Mouse (Mus musculus): ENCODE measurements around the gene Fastk. TPM values are rescaled to one million over a fixed set of nuclear protein-coding genes. Genes with fewer than 3 reads are reported as not detected.
A peak's percentile ranks its signal among the peaks of the same experiment; 100 is the strongest.
"Not testable (repeated sequence)": the region's sequence is repeated elsewhere in the genome, so short reads cannot be mapped to it uniquely, and the experiment has no call there.

The Fastk gene
- polyA plus RNA-seq, 1 experiment from 2014 or later: 143 TPM

DNA sequence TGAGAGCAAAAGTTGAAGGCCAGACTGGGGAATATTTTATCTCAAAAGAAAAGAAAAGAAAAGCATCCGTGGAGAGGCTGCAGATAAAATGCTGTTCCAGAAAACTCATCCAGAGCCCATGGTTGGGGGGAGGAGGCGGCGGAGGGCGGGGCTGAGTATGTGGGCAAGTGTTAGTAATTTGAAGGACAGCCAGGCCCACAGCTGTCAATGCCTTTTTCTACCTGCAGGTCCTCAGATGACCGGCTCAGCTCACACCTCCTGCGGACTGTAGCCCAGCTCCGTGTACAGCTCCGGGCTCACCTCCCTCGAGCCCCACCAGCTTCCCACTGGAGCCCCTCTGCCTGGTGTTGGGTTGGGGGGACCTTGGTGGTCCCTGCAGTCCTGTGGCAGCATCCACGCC, 45.4 kb downstream of the Fastk start:
- Histone ChIP-seq H3K9ac (replicated peaks; ENCODE audit: low read length) (no peak overlapping the region), H3K36me3 (ENCODE audit: insufficient read depth, low read length) (peaks cover 5% of the 10 kb centered on the region), H3K4me3 (ENCODE audit: low read length) (no peak overlapping the region), H3K27me3 (ENCODE audit: insufficient read depth, low read length) (no peaks in the 10 kb centered on the region), H3K4me2 (replicated peaks; ENCODE audit: low read depth, low read length) (no peak overlapping the region), H3K9me3 (ENCODE audit: low read length) (no peaks in the 10 kb centered on the region), H3K27ac (ENCODE audit: low read length) (no peak overlapping the region), H3K4me1 (ENCODE audit: insufficient read depth, low read length) (peaks cover 5% of the 10 kb centered on the region; the same call in 1 of the 2 replicates)
- no peak for ATAC-seq (ENCODE audit: low FRiP score, low TSS enrichment)
- WGBS: 89% methylated on average over 10 of the region's 10 CpGs

DNA sequence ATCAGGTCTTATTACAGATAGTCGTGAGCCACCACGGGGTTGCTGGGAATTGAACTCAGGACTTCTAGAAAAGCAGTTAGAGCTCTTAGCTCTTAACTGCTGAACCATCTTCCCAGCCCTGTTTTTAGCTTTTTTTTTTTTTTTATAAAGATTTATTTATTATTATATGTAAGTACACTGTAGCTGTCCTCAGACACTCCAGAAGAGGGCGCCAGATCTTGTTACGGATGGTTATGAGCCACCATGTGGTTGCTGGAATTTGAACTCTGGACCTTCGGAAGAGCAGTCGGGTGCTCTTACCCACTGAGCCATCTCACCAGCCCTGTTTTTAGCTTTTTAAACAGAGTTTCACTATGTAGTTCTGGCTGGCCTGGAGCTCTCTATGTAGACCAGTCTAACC, 48.8 kb downstream of the Fastk start:
- not testable (repeated sequence) for H3K9ac ChIP-seq (replicated peaks; ENCODE audit: low read length); H3K27me3 ChIP-seq (ENCODE audit: insufficient read depth, low read length); ATAC-seq (ENCODE audit: low FRiP score, low TSS enrichment); H3K4me3 ChIP-seq (ENCODE audit: low read length); H3K27ac ChIP-seq (ENCODE audit: low read length); H3K4me1 ChIP-seq (ENCODE audit: insufficient read depth, low read length); H3K4me2 ChIP-seq (replicated peaks; ENCODE audit: low read depth, low read length); H3K36me3 ChIP-seq (ENCODE audit: insufficient read depth, low read length); H3K9me3 ChIP-seq (ENCODE audit: low read length)
- WGBS: 90% methylated on average over 6 of the region's 6 CpGs

- Histone ChIP-seq H3K36me3 (ENCODE audit: insufficient read depth, low read length) (no peaks in the 10 kb centered on the region), H3K4me2 (replicated peaks; ENCODE audit: low read depth, low read length) (peak overlapping the region; percentile 53), H3K4me3 (ENCODE audit: low read length) (peak overlapping the region; percentile 58), H3K9me3 (ENCODE audit: low read length) (no peaks in the 10 kb centered on the region), H3K4me1 (ENCODE audit: insufficient read depth, low read length) (peaks cover 16% of the 10 kb centered on the region; the same call in 1 of the 2 replicates), H3K27ac (ENCODE audit: low read length) (peak overlapping the region; percentile 54), H3K27me3 (ENCODE audit: insufficient read depth, low read length) (no peaks in the 10 kb centered on the region), H3K9ac (replicated peaks; ENCODE audit: low read length) (peak overlapping the region; percentile 76)
- under 1% methylated on average over 36 of the region's 36 CpGs for WGBS
- peak; percentile 97 for ATAC-seq (ENCODE audit: low FRiP score, low TSS enrichment)
Observed at GRCm38 (mm10) chr5:24394165-24394894, 50.8 kb downstream of the Fastk start.

DNA sequence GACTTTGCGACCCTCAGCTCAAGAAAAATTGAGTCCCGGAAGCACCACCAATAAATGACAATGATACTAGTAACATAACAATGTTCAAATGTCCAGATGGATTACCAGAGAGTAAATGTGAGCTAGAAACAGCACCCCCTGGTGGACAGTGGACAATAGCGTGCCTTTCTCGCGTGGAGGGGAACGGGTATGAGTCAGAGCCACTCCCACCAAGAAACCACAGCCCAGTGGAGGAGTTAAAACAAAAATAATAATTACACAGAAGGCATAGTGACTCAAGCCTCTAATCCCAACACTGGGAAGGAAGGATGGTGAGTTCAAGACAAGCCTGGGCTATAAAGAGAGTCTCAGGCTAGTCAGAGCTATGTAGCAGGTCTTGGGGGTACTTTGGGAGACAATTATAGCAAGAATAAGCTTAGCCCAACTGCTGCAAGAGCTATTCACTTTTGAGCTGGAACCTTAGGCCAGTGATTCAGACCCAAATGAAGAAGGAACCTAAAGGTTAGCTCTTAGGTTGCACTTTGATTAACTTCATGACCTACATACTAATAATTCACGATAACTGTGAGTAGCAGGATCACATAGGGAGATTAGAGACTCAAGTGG, 51.6 kb downstream of the Fastk start, which contains the start of gene Abcb8:
Gene Abcb8 (plus strand): TSS at position 272 of the 606 bp plus-strand sequence.
- H3K4me1 ChIP-seq (ENCODE audit: insufficient read depth, low read length): peaks cover 19% of the 10 kb centered on the region; the same call in 1 of the 2 replicates
- H3K9ac ChIP-seq (replicated peaks; ENCODE audit: low read length): peak within 1 kb of the TSS; percentile 76
- no peaks in the 10 kb centered on the region for H3K36me3 ChIP-seq (ENCODE audit: insufficient read depth, low read length)
- peak within 1 kb of the TSS; percentile 58 for H3K4me3 ChIP-seq (ENCODE audit: low read length)
- H3K27ac ChIP-seq (ENCODE audit: low read length): peak within 1 kb of the TSS; percentile 54
- H3K27me3 ChIP-seq (ENCODE audit: insufficient read depth, low read length): peaks cover 3% of the 10 kb centered on the region; the same call in 1 of the 2 replicates
- no peaks in the 10 kb centered on the region for H3K9me3 ChIP-seq (ENCODE audit: low read length)
- ATAC-seq (ENCODE audit: low FRiP score, low TSS enrichment): no peak
- WGBS: 23% methylated on average over 7 of the region's 7 CpGs
- peak within 1 kb of the TSS; percentile 53 for H3K4me2 ChIP-seq (replicated peaks; ENCODE audit: low read depth, low read length)

DNA sequence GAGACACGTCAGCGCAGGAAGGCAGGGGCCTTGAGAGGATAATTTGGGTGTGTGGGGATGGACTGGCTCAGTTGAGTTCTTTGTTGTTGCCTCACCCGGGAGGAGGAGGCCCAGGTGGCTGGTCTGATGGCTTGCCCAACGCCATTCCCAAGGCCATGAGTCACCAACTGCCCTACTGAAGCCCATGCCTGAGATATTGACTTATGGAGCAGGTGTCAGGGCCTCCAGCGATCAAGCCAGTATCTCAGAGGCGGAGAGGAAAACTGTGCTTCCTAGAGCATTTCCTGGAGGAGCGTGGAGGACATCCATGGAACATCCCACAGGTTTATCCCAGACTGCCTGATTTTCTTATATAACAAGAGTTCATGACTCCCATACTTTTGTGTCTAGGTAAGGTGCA, 52.4 kb downstream of the Fastk start:
- H3K4me3 ChIP-seq (ENCODE audit: low read length): no peak overlapping the region
- H3K4me2 ChIP-seq (replicated peaks; ENCODE audit: low read depth, low read length): no peak overlapping the region
- H3K36me3 ChIP-seq (ENCODE audit: insufficient read depth, low read length): no peaks in the 10 kb centered on the region
- peaks cover 27% of the 10 kb centered on the region for H3K4me1 ChIP-seq (ENCODE audit: insufficient read depth, low read length)
- peaks cover 5% of the 10 kb centered on the region; the same call in 1 of the 2 replicates for H3K27me3 ChIP-seq (ENCODE audit: insufficient read depth, low read length)
- 74% methylated on average over 7 of the region's 7 CpGs for WGBS
- no peak overlapping the region for H3K9ac ChIP-seq (replicated peaks; ENCODE audit: low read length)
- ATAC-seq (ENCODE audit: low FRiP score, low TSS enrichment): no peak
- no peaks in the 10 kb centered on the region for H3K9me3 ChIP-seq (ENCODE audit: low read length)
- H3K27ac ChIP-seq (ENCODE audit: low read length): no peak overlapping the region

- peaks cover 13% of the 10 kb centered on the region for H3K27me3 ChIP-seq (ENCODE audit: insufficient read depth, low read length)
- H3K27ac ChIP-seq (ENCODE audit: low read length): no peak within 1 kb of the TSS
- ATAC-seq (ENCODE audit: low FRiP score, low TSS enrichment): no peak
- H3K4me2 ChIP-seq (replicated peaks; ENCODE audit: low read depth, low read length): no peak within 1 kb of the TSS
- H3K4me1 ChIP-seq (ENCODE audit: insufficient read depth, low read length): peaks cover 36% of the 10 kb centered on the region
- no peak within 1 kb of the TSS for H3K4me3 ChIP-seq (ENCODE audit: low read length)
- no peaks in the 10 kb centered on the region for H3K9me3 ChIP-seq (ENCODE audit: low read length)
- H3K9ac ChIP-seq (replicated peaks; ENCODE audit: low read length): no peak within 1 kb of the TSS
- WGBS: 83% methylated on average over 7 of the region's 7 CpGs
- H3K36me3 ChIP-seq (ENCODE audit: insufficient read depth, low read length): no peaks in the 10 kb centered on the region
Observed at GRCm38 (mm10) chr5:24391864-24392263, 53.2 kb downstream of the Fastk start, which contains the start of gene Atg9b. Gene Atg9b, minus strand, starts transcription at chr5:24392143.

DNA sequence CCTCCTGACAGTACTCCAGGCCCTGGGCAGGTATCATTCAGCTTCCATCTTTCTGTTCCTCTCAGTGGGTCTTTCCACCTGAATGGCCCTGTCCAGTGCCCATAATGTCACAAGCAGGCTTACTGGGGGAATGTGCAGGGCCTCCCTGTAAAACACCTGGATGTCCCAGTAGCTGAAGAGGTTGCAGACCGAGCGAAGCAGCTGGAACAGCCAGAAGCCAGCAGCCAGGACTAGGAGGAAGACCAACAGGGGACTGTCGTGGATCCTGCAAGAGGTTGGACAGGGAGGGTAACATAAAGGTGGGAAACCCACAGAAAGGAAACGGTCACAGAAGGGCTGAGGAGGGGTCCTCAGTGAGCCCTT, 55.4 kb downstream of the Fastk start:
- Histone ChIP-seq H3K9me3 (ENCODE audit: low read length) (no peaks in the 10 kb centered on the region), H3K4me2 (replicated peaks; ENCODE audit: low read depth, low read length) (no peak overlapping the region), H3K9ac (replicated peaks; ENCODE audit: low read length) (no peak overlapping the region), H3K27me3 (ENCODE audit: insufficient read depth, low read length) (peaks cover 21% of the 10 kb centered on the region), H3K27ac (ENCODE audit: low read length) (no peak overlapping the region), H3K36me3 (ENCODE audit: insufficient read depth, low read length) (no peaks in the 10 kb centered on the region), H3K4me1 (ENCODE audit: insufficient read depth, low read length) (peaks cover 34% of the 10 kb centered on the region), H3K4me3 (ENCODE audit: low read length) (no peak overlapping the region)
- no peak for ATAC-seq (ENCODE audit: low FRiP score, low TSS enrichment)
- 73% methylated on average over 4 of the region's 4 CpGs for WGBS

DNA sequence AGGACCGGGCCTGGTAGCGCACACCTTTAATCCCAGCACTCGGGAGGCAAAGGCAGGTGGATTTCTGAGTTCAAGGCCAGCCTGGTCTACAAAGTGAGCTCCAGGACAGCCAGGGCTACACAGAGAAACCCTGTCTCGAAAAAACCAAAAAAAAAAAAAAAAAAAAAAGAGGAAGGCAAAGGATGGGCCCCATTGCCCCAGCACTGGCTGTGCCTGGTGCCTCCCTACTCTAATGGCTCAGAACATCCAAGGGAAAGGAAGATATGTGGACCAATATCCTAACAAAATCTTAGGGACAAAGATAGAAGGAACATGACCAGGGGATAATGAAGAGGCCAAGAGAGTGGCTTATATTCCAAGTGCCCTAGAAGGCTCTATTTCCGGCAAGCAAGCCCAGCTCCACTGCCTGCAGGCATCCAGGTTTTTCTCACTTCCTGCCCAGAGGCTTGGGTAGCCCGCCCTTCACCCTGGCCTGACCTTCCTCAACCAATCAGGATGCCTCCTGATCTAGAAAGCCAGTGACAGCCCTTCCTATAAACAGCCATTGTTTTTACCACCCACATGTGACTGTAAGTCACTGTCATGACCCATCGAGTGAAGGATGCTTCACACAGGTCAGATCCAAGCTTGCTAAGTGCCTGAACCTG, 56.0 kb downstream of the Fastk start:
- no peak overlapping the region for H3K27ac ChIP-seq (ENCODE audit: low read length)
- 59% methylated on average over 6 of the region's 7 CpGs for WGBS
- H3K4me1 ChIP-seq (ENCODE audit: insufficient read depth, low read length): peaks cover 39% of the 10 kb centered on the region
- no peak overlapping the region for H3K4me3 ChIP-seq (ENCODE audit: low read length)
- H3K4me2 ChIP-seq (replicated peaks; ENCODE audit: low read depth, low read length): no peak overlapping the region
- H3K9ac ChIP-seq (replicated peaks; ENCODE audit: low read length): no peak overlapping the region
- H3K9me3 ChIP-seq (ENCODE audit: low read length): no peaks in the 10 kb centered on the region
- peaks cover 21% of the 10 kb centered on the region for H3K27me3 ChIP-seq (ENCODE audit: insufficient read depth, low read length)
- ATAC-seq (ENCODE audit: low FRiP score, low TSS enrichment): no peak
- H3K36me3 ChIP-seq (ENCODE audit: insufficient read depth, low read length): no peaks in the 10 kb centered on the region
